Mouse (Mus musculus) neural tube, embryonic 15.5 days (tissue): ENCODE data around the gene Ggcx. TPM values are rescaled to one million over a fixed set of nuclear protein-coding genes. Genes with fewer than 3 reads are reported as not detected.
"Not testable (repeated sequence)": the region's sequence is repeated elsewhere in the genome, so short reads cannot be mapped to it uniquely, and the experiment has no call there.

Experiments used
- ATAC-seq: fragments of 200-750 bp; cut with Nextera tagmentation; 2 replicates; pipeline ENCODE4 v1.8.0; 2017; ENCODE audit warnings: mild to moderate bottlenecking, moderate TSS enrichment, moderate library complexity; ENCODE audit not compliant: low FRiP score
- H3K27ac ChIP-seq: fragments of 300-500 bp; sonication (generic); replicated peaks from 2 replicates; pipeline ENCODE4 v1.5.1; 2015; ENCODE audit warnings: mild to moderate bottlenecking, inconsistent platforms
- H3K27me3 ChIP-seq: fragments of 300-500 bp; sonication (generic); replicated peaks from 2 replicates; pipeline ENCODE4 v1.6.1; 2015; ENCODE audit warnings: inconsistent platforms
- H3K36me3 ChIP-seq: fragments of 300-500 bp; sonication (generic); 2 replicates; pipeline ENCODE4 v1.6.1; 2015; ENCODE audit warnings: inconsistent platforms
- H3K4me1 ChIP-seq: fragments of 300-500 bp; sonication (generic); 2 replicates; pipeline ENCODE4 v1.6.1; 2015; ENCODE audit warnings: inconsistent platforms
- H3K4me2 ChIP-seq: fragments of 300-500 bp; sonication (generic); 2 replicates; pipeline ENCODE4 v1.6.1; 2015; ENCODE audit warnings: inconsistent platforms, mild to moderate bottlenecking, moderate library complexity
- H3K4me3 ChIP-seq: fragments of 300-500 bp; sonication (generic); replicated peaks from 2 replicates; pipeline ENCODE4 v1.5.1; 2015; ENCODE audit warnings: mild to moderate bottlenecking, inconsistent platforms
- H3K9ac ChIP-seq: fragments of 300-500 bp; sonication (generic); replicated peaks from 2 replicates; pipeline ENCODE4 v1.6.1; 2015; ENCODE audit warnings: mild to moderate bottlenecking, inconsistent platforms
- H3K9me3 ChIP-seq: fragments of 300-500 bp; sonication (generic); replicated peaks from 2 replicates; pipeline ENCODE4 v1.6.1; 2016; ENCODE audit warnings: inconsistent platforms
- WGBS: fragments of 180-500 bp; shearing (Covaris S2); methylation state at CpG from one replicate; pipeline ENCODE4 v1.1.7; 2015; ENCODE audit warnings: mixed read lengths; 5-methylcytosine and 5-hydroxymethylcytosine counted together
- polyA plus RNA-seq: library from polyadenylated mRNA; unstranded; fragments of >200 nt; fragmentation: Nextera tagmentation; extraction: Ambion mirVana; gene quantifications from 2 replicates; pipeline ENCODE4 v1.2.1, GENCODE M21; 2015

Ggcx gene
- polyA plus RNA-seq, 1 experiment from 2014 or later, result 19.0 TPM

DNA sequence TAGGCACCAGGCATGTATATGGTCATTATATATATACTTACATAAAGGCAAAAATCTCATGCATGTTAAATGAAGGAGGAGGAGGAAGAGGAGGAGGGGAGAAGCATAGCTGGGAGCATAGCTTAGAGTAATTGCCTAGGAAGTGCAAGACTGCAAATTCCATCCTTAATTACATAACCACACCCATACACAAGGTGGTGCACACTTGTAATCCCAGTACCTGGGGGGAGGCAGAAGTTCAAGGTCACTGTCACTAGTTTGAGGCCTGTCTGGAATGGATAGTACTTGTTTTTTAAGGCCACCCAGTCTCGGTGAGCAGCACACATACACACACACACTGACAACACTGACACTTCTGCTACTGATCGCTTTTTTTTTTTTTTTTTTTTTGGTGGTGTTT lies 38.2 kb downstream of the Ggcx start:
- H3K36me3 ChIP-seq, result no peaks in the 10 kb centered on the region
- WGBS, result 78% methylated on average over 2 of the region's 2 CpGs

DNA sequence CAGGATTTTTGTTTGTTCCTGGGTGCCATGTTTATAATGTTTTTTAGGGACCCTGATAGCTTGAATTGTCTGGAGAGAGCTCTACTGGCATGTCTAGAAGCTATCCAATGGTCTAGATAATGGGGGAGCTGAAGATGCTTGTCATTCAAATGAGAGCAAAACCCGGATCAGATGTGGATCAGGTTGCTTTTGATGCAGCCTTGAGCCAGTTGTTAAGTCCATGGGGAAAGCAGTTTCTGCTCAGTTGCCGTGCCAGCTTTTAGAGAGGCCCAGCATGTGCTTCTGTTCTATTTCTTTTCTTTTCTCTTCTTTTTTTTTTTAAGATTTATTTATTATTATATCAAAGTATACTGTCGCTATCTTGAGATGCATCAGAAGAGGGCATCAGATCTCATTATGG lies 39.5 kb downstream of the Ggcx start:
- no peaks in the 10 kb centered on the region for H3K36me3 ChIP-seq
- no peak overlapping the region for H3K4me3 ChIP-seq
- no peak for ATAC-seq
- no peak overlapping the region for H3K27ac ChIP-seq
- no peak overlapping the region for H3K4me2 ChIP-seq
- H3K27me3 ChIP-seq, result no peaks in the 10 kb centered on the region
- H3K9ac ChIP-seq, result no peak overlapping the region
- WGBS, result 75% methylated on average over 3 of the region's 3 CpGs
- 0 out of 2 replicates have a peak, but pooled peaks cover 2% of the 10 kb centered on the region for H3K4me1 ChIP-seq
- H3K9me3 ChIP-seq, result no peaks in the 10 kb centered on the region

More for the DNA sequence above, 38.2 kb downstream of the Ggcx start:
- Histone ChIP-seq H3K9me3 (no peaks in the 10 kb centered on the region), H3K27me3 (no peaks in the 10 kb centered on the region), H3K4me2 (no peak overlapping the region), H3K4me1 (0 out of 2 replicates have a peak, but pooled peaks cover 2% of the 10 kb centered on the region), H3K4me3 (no peak overlapping the region), H3K27ac (no peak overlapping the region), H3K9ac (no peak overlapping the region)
- ATAC-seq, result no peak

DNA sequence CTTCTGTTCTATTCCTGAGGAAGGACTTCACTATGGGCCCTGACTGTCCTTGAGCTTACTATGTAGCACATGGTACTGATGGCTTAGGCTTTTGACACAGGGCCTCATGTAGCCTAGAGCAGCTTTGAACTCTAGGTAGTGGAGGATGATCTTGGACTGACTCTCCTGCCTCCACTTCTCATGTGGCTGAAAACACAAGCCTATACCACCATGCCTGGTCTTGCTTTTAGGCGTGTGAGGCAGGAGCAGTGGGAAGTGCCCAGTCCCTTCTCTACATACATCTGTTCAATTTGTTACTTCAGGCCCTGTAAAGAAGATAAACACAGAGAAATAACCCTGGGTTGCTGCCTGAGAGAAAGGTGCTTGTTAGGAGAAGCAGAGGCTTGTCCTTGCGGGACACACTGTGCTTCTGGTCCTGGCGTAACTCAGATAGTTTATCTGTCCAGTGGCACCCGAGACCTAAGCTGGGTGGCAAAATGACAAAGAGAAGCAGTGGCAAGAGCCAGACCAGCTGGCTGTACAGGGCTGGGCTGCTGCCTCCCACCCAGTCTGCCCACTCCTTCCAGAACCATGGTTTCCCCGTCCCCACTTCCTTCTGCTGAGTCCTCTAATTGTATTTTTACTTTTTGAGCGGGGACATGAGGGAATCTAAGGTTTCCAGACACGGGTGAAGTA lies 40.1 kb downstream of the Ggcx start:
- ATAC-seq, result peak; percentile 50; the same call in 1 of the 2 replicates
- H3K9ac ChIP-seq, result no peak overlapping the region
- 80% methylated on average over 7 of the region's 7 CpGs for WGBS

DNA sequence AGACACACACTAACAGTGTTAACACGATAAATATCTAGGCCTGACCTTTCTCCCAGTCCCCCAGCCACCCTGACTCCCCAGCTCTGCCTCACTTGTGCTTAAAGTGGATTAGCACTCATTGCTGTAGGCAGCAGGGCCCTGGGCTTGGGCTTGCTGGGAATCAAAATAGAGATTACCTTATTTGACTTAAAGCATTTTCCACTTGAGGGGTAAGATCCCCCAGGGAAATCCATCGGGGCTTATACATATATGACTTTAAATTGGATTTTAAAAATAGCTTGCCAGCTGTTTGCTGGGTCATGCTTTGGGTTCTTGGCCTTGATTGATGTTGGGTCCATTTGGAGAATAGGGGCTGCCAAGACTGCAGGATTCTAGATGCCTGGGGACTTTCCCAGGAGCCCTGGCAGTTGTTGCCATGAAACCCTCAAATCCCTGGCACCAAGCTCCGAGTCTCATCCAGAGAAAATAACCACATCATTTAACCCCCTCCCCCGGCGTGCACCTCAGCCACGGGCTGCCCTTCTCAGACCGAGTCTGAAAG lies 40.8 kb downstream of the Ggcx start:
- no peaks in the 10 kb centered on the region for H3K36me3 ChIP-seq
- no peaks in the 10 kb centered on the region for H3K9me3 ChIP-seq
- no peak overlapping the region for H3K4me2 ChIP-seq
- 49% methylated on average over 7 of the region's 7 CpGs for WGBS
- H3K4me3 ChIP-seq, result no peak overlapping the region
- 0 out of 2 replicates have a peak, but pooled peaks cover 2% of the 10 kb centered on the region for H3K4me1 ChIP-seq
- H3K27ac ChIP-seq, result peak overlapping the region; percentile 56
- no peaks in the 10 kb centered on the region for H3K27me3 ChIP-seq
- no peak overlapping the region for H3K9ac ChIP-seq
- ATAC-seq, result peak; percentile 77

More for the DNA sequence above, 40.1 kb downstream of the Ggcx start:
- H3K36me3 ChIP-seq, result no peaks in the 10 kb centered on the region
- peak overlapping the region; percentile 56 for H3K27ac ChIP-seq
- 0 out of 2 replicates have a peak, but pooled peaks cover 2% of the 10 kb centered on the region for H3K4me1 ChIP-seq
- no peaks in the 10 kb centered on the region for H3K27me3 ChIP-seq
- H3K4me3 ChIP-seq, result no peak overlapping the region
- H3K4me2 ChIP-seq, result no peak overlapping the region
- no peaks in the 10 kb centered on the region for H3K9me3 ChIP-seq

DNA sequence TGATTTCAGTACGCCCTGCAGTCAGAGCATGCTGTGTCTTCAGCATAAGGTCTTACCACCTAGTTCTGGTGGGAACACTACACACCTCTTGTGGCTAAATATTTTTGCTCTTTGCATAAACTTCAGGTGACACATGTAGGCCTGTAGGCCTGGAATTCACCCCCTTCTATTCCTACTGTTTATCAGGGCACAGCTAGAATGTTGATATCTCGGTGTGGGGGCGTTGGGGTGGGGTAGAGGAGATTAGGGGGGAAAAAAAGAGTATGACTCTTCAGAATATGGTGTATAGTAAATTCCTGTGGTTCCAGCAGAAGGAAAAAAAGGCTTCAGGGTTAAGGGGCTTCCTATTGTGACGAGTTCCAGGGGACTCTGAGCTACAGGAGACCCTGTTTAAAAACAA lies 42.5 kb downstream of the Ggcx start:
- Histone ChIP-seq H3K4me1 (0 out of 2 replicates have a peak, but pooled peaks cover 2% of the 10 kb centered on the region), H3K27ac (no peak overlapping the region), H3K4me2 (no peak overlapping the region), H3K27me3 (no peaks in the 10 kb centered on the region), H3K9ac (no peak overlapping the region), H3K4me3 (no peak overlapping the region), H3K9me3 (no peaks in the 10 kb centered on the region), H3K36me3 (no peaks in the 10 kb centered on the region)
- no peak for ATAC-seq
- WGBS, result 85% methylated on average over 4 of the region's 4 CpGs

DNA sequence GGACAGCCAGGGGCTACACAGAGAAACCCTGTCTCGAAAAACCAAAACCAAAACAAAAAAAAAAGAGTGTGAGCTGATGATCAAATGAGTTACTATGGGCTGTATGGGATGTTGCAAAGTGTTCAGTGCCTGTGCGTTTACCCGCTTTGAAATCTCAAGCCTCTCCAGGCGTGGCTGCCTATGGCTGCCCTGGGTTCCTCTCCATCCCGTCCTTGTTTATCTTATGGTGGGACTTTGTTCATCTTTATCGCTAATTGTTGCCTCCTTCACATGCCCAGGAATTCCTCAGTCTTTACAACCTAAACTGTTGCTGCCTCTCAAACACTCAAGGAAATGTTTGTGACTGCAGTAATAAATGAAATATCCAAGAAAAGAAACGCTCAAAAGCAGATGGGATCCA lies 44.3 kb downstream of the Ggcx start:
- no peaks in the 10 kb centered on the region for H3K36me3 ChIP-seq
- H3K9ac ChIP-seq, result no peak overlapping the region
- H3K4me1 ChIP-seq, result 0 out of 2 replicates have a peak, but pooled peaks cover 2% of the 10 kb centered on the region
- no peaks in the 10 kb centered on the region for H3K27me3 ChIP-seq
- WGBS, result 74% methylated on average over 7 of the region's 7 CpGs
- H3K4me3 ChIP-seq, result no peak overlapping the region
- no peak for ATAC-seq
- no peak overlapping the region for H3K4me2 ChIP-seq
- H3K27ac ChIP-seq, result no peak overlapping the region
- no peaks in the 10 kb centered on the region for H3K9me3 ChIP-seq

DNA sequence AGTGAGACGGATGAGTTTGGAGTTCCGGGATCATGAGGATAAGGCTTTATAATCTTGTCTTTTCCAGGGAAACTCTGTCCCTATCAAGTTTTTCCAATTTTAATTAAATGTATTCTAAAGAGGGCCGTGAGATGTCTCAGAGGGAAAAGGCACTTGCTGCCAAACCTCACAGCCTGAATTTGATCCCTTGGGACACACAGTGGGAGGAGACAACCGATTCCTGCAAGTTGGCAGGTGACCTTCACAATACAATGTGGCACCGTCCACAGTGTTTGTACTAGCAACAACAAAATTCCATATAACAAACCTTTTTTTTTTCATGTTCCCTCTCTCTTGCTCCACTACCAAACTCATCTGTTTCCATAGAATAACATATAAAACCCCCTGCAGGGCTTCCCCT lies 44.8 kb downstream of the Ggcx start:
- H3K9ac ChIP-seq, result no peak overlapping the region

DNA sequence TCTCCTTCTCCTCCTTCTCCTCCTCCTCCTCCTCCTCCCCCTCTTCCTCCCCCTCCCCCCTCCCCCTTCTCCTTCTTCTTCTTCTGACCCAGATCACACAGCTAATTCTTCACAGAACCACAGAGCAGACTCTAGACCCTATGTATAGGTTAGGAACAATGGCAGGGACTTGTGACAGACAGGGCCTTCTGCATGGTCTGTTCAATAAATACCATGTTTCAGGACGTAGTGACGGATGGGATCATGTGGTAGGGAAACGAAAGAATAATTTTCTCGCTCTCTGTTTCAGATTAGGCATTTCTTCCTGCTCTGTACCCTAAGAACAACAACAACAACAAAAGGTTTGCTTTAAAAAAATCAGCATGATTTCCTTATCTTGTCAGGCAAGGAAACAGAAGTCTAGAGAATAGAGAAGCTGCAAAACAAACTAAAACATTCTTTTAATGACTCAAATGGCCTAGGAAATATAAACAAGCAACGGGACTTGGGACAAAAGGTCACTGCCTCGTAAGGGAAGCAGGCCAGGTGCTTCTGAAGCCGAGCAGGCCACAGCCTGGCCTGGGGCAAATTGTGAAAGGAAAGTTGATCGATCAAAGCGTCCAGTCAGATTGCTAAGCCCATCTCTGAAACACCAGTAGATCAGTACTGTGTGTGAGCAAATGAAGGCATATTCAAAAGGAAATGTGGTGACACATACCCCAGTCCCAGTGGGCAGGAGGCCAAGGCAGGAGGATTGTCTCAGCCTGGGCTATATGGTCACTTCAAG lies 46.1 kb downstream of the Ggcx start:
- Histone ChIP-seq H3K36me3 (no peaks in the 10 kb centered on the region), H3K4me2 (no peak overlapping the region), H3K27me3 (no peaks in the 10 kb centered on the region), H3K9me3 (no peaks in the 10 kb centered on the region), H3K27ac (no peak overlapping the region), H3K4me1 (no peaks in the 10 kb centered on the region), H3K9ac (no peak overlapping the region), H3K4me3 (no peak overlapping the region)
- WGBS, result 66% methylated on average over 9 of the region's 9 CpGs
- ATAC-seq, result no peak

More for the DNA sequence above, 44.8 kb downstream of the Ggcx start:
- ATAC-seq, result no peak
- Histone ChIP-seq H3K4me3 (no peak overlapping the region), H3K4me1 (0 out of 2 replicates have a peak, but pooled peaks cover 2% of the 10 kb centered on the region), H3K36me3 (no peaks in the 10 kb centered on the region), H3K9me3 (no peaks in the 10 kb centered on the region), H3K4me2 (no peak overlapping the region), H3K27ac (no peak overlapping the region), H3K27me3 (no peaks in the 10 kb centered on the region)
- WGBS, result 49% methylated on average over 5 of the region's 5 CpGs

DNA sequence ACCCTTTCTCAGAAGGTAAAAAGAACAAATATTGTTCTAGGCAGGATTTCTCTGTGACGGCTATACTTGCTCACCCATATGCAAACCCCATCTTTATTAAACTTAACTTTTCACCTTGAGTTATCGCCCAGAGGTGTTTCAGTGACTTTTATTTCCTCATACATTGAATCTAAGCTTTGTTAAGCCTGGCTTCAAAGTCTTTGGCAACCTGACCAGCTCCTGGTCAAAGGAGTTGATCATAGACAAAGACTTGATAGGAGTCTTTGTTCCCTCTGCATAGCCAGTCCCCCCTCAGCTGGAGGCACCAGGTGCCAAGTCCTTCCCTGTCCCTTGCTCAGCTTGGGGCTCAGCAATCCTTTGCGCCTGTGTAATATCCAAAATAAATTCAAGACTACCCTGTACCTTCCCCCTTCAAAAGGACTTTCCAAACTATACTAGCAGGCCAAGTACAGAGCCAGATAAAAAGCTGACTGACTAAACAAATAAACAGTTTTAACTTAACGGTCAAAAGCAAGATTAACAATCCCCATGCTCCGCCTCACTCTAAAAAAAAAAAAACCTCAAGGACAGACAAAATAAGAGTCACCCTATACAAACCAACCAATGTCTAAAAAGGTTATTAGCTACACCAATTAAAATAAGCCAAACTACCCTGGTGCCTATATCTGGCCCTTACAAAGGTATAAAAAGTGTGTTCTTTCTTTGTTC lies 48.6 kb downstream of the Ggcx start:
- not testable (repeated sequence) for H3K9ac ChIP-seq, H3K4me2 ChIP-seq, H3K4me3 ChIP-seq, H3K27ac ChIP-seq, ATAC-seq, H3K36me3 ChIP-seq, H3K4me1 ChIP-seq, H3K27me3 ChIP-seq, H3K9me3 ChIP-seq
- WGBS, result 84% methylated on average over 5 of the region's 5 CpGs

DNA sequence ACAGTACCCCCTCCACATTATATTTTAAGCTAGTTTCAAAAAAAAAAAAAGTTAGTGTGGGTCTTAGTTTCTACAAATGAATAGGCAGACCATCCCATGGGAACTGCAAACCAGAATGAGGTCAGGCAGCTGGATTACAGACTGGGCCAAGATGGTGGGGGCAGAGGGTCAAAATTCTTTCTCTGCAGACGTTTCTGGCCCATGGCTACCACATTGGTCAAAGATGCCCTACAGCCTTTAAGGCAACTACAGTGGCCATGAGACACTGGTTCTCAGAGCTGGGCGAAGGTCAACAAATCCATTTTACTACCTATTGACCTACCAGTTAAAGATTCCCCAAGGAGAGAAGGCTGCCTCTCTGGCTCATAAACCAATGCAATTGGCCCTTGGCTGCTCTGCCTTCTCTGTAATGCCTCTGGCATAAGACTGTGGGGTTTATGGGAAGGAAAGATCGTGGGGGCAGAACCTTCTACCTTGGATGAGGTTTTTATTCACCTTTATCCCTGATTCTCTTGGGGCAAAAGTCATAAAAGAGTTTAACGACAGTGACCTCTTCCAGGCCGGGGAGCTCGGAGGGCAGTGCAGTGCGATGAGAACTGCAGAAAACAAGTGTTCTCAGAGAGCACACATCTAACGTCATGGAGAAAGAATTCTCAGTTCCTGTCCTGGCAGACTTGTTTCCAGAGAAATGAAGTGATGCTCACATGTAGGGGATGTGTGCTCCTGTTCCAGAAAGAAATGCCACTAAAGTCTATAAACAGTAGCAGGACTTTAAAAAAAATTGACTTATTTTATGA lies 51.5 kb downstream of the Ggcx start:
- no peaks in the 10 kb centered on the region for H3K36me3 ChIP-seq
- WGBS, result 31% methylated on average over 8 of the region's 8 CpGs
- ATAC-seq, result no peak

DNA sequence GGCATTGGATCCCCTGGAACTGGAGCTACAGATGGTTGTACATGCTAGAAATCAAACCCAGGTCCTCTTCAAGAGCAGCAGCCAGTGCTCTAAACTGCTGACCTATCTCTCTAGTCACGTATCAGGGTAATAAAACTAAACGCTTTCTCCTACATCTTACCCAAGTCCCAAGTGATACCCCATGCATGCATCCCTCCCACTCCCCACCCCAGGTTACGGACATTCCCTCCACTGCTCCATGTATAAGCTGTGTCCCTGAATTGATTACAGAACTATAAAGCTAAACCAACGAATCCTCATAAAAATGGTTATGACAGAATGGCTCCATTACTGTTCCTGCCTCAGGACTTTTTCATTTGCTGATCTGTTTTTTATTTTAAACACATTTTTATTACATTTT lies 52.1 kb downstream of the Ggcx start:
- 41% methylated on average over 4 of the region's 4 CpGs for WGBS
- H3K9ac ChIP-seq, result no peak overlapping the region
- H3K4me2 ChIP-seq, result no peak overlapping the region
- H3K4me1 ChIP-seq, result no peaks in the 10 kb centered on the region
- no peak overlapping the region for H3K27ac ChIP-seq
- no peaks in the 10 kb centered on the region for H3K9me3 ChIP-seq
- no peaks in the 10 kb centered on the region for H3K36me3 ChIP-seq
- H3K4me3 ChIP-seq, result no peak overlapping the region
- no peak for ATAC-seq
- no peaks in the 10 kb centered on the region for H3K27me3 ChIP-seq

More for the DNA sequence above, 51.5 kb downstream of the Ggcx start:
- no peak overlapping the region for H3K9ac ChIP-seq
- H3K27ac ChIP-seq, result no peak overlapping the region
- H3K9me3 ChIP-seq, result no peaks in the 10 kb centered on the region
- no peak overlapping the region for H3K4me3 ChIP-seq
- no peaks in the 10 kb centered on the region for H3K4me1 ChIP-seq
- H3K27me3 ChIP-seq, result no peaks in the 10 kb centered on the region
- no peak overlapping the region for H3K4me2 ChIP-seq
